Mouse (Mus musculus) cerebellum, adult 2 months (tissue): ENCODE measurements around the gene Snrnp48. TPM values are rescaled to one million over a fixed set of nuclear protein-coding genes. Genes with fewer than 3 reads are reported as not detected.
A peak's percentile ranks its signal among the peaks of the same experiment; 100 is the strongest.

ENCODE experiments used
- DNase-seq, 2 experiments: peaks; one replicate each; pipeline ENCODE4 v3.0.0; 2021
- H3K27ac ChIP-seq: fragments of 200-500 bp; 2 replicates; pipeline ENCODE4 v1.5.1; 2012; ENCODE audit warnings: low read length, control low read depth, inconsistent platforms; ENCODE audit not compliant: insufficient read depth
- H3K27me3 ChIP-seq: fragments of 200-500 bp; 2 replicates; pipeline ENCODE4 v1.6.1; 2012; ENCODE audit warnings: inconsistent platforms, mild to moderate bottlenecking, low read length, moderate library complexity; ENCODE audit not compliant: control insufficient read depth, insufficient read depth
- H3K4me1 ChIP-seq: fragments of 200-500 bp; 2 replicates; pipeline ENCODE4 v1.6.1; 2011; ENCODE audit warnings: low read length; ENCODE audit not compliant: control insufficient read depth, insufficient read depth
- H3K4me3 ChIP-seq: fragments of 200-500 bp; replicated peaks from 2 replicates; pipeline ENCODE3; 2011; ENCODE audit warnings: mild to moderate bottlenecking, low read depth, low read length, control low read depth; ENCODE audit not compliant: insufficient read depth
- CTCF ChIP-seq: fragments of 200-500 bp; IDR thresholded peaks from 2 replicates; pipeline ENCODE4 v1.5.1; 2011; ENCODE audit warnings: low read depth, mild to moderate bottlenecking, control low read depth, low read length, moderate library complexity, borderline replicate concordance; ENCODE audit not compliant: insufficient read depth
- POLR2A ChIP-seq: fragments of 200-500 bp; IDR thresholded peaks from 2 replicates; pipeline ENCODE4 v1.6.1; 2011; ENCODE audit warnings: low read length, control low read depth, borderline replicate concordance; ENCODE audit not compliant: insufficient read depth
- WGBS: fragments of 180-500 bp; shearing (Covaris S2); methylation state at CpG from one replicate; pipeline ENCODE4 v1.1.7; 2018; 5-methylcytosine and 5-hydroxymethylcytosine counted together
- polyA plus RNA-seq: library from polyadenylated mRNA; depleted of rRNA; stranded (reverse); fragments of >200 nt; gene quantifications from 2 replicates; pipeline ENCODE4 v1.2.3, GENCODE M21; 2012; rRNA removed

Snrnp48 gene
- polyA plus RNA-seq = 35.6 and 37.7 TPM in 2 replicates

DNA sequence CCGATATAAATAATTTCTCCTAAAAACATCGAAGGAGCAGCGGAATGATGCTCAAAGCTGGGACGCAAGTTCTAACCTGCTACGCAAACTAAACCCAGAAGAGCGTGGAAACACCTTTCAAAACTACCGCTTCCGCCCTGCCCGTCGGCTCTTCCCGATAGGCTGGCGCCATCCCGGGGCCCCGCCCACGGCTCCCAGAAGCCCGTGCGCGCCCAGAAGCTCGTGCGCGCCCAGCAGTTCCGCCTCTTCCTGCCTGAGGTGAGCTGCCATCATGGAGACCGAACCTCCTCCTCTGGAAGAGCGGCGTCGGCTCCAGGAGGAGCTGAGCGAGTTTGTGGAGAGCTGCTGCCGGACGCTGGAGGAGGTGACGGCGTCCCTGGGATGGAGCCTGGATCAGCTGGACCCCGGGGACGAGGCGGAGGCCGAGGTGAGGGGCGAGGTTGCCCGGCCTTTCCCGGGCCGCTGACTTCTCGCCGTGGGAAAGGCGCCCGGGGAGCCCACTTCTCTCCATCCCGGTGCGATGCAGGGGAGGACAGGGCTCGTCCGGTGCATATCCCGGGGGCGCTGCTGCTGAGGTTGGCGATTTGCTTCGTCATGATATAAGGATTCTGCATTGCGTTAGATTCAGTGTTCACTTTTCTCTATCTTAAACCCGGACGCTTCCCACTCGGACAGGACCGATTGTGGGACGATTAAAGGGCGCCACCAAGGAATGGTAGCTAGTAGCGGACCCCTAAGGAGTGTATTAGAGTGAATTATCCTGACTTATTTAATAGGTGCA lies at the start of gene Snrnp48:
Gene Snrnp48, plus strand, starts transcription at position 237 of the 781 bp plus-strand sequence.
- Histone ChIP-seq H3K27ac (peak within 1 kb of the TSS; percentile 60; the same call in 1 of the 2 replicates), H3K4me1 (no peaks in the 10 kb centered on the region), H3K4me3 (peak within 1 kb of the TSS; percentile 88), H3K27me3 (no peaks in the 10 kb centered on the region)
- no peak for TF ChIP-seq CTCF
- TF ChIP-seq POLR2A = peak; percentile 80
- under 1% methylated on average over 59 of the region's 59 CpGs for WGBS
- DNase-seq = peak; percentile 85 to 88

DNA sequence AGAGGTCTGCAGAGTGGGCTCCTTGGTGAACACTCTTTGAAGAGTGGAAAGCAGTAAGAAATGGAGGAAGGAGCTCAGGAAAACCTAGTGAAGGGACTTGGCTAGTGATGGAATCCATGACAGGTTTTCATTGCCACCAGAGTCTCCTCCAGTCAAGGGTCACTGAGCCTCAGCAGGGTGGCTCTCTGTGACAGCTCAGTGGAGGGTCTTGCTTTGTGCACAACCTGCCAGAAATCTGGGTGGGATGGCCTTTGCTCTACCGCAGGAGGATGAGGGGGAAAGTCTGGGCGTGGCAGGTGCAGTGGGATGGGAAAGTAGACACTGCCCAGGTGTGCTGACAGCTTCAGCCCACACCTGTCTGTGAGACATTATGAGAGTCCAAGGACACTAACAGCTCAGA lies 49.2 kb upstream of the Snrnp48 start:
- DNase-seq = no peak
- whole genome bisulfite sequencing = 20% methylated on average over 2 of the region's 2 CpGs
- no peak overlapping the region for H3K27ac ChIP-seq
- H3K4me3 ChIP-seq = no peak overlapping the region
- TF ChIP-seq POLR2A = no peak
- no peak for TF ChIP-seq CTCF
- H3K4me1 ChIP-seq = no peaks in the 10 kb centered on the region
- H3K27me3 ChIP-seq = peaks cover 8% of the 10 kb centered on the region; the same call in 1 of the 2 replicates

DNA sequence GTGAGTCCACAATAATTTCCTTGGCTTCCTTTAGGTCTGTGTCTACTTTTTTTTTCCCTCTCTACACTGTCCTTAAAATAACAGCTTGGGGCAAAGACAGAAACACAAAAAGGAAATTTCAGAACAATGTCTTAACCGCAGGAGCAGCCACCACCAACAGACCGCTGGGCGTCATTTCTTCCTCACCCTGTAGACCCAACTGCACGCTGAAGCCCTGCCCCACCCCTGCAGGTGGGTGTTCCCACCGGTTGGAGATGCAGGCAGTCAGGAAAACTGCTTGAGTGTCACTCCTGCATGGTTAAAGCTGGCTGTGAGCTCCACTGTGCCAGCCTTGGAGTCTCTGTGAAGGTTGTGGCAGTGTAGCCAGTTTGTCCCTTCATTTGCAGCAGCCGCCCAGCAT lies 47.1 kb upstream of the Snrnp48 start:
- WGBS = 27% methylated on average over 6 of the region's 6 CpGs
- H3K4me3 ChIP-seq = no peak overlapping the region
- peaks cover 2% of the 10 kb centered on the region; the same call in 1 of the 2 replicates for H3K27me3 ChIP-seq
- no peak overlapping the region for H3K27ac ChIP-seq
- DNase-seq = no peak
- no peaks in the 10 kb centered on the region; the same call in 1 of the 2 replicates for H3K4me1 ChIP-seq
- TF ChIP-seq POLR2A (no peak), CTCF (no peak)

DNA sequence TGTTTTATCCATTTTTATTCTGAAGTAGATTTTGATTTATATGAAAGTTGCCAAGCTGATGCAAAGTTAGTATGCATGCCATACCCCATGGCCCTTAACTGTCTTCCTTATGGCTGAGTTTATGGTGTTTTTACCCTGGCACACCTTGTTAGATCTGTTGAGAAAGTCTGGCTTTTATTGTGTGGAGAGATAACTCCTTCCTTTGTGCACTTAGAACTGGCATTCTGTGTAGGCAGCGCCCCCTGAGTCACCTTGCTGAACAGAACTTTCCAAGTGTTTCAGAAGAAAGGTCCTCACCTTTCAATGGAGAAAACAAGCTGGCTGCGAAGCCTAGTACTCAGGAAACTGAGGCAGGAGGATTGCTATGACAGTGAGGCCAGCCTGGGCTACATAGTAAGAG lies 42.7 kb upstream of the Snrnp48 start:
- no peaks in the 10 kb centered on the region; the same call in 1 of the 2 replicates for H3K4me1 ChIP-seq
- DNase-seq = no peak
- 93% methylated on average over 2 of the region's 2 CpGs for WGBS
- H3K27ac ChIP-seq = no peak overlapping the region
- H3K4me3 ChIP-seq = no peak overlapping the region
- TF ChIP-seq POLR2A (no peak), CTCF (no peak)
- H3K27me3 ChIP-seq = no peaks in the 10 kb centered on the region; the same call in 1 of the 2 replicates

GRCm38 (mm10) chr13:38162668-38163067 lies 42.1 kb upstream of the Snrnp48 start:
- no peak for TF ChIP-seq POLR2A
- TF ChIP-seq CTCF = no peak
- no peaks in the 10 kb centered on the region; the same call in 1 of the 2 replicates for H3K4me1 ChIP-seq
- WGBS = 15% methylated on average over 11 of the region's 11 CpGs
- H3K27ac ChIP-seq = no peak overlapping the region
- no peak overlapping the region for H3K4me3 ChIP-seq
- DNase-seq = peak in 1 of 2 experiments; percentile 11
- no peaks in the 10 kb centered on the region; the same call in 1 of the 2 replicates for H3K27me3 ChIP-seq

DNA sequence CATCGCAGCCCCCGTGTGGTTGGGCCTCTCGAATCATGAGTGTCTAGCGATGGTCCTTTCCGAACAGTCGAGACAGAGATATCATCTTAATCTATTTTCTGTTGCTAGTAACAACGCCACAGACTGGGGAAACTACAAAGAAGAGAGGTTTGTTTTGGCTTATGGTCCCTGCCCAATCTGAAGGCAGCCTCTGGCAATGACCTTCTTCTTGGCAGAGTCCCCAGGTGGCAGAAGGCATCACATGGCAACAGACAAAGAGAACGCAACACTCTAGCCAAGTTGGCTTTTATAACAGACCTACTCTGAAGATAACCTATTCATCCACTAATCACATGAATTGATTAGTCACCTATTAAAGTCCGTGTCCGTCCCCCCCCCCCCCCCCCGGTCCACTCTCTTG lies 39.8 kb upstream of the Snrnp48 start:
- Histone ChIP-seq H3K4me1 (no peaks in the 10 kb centered on the region; the same call in 1 of the 2 replicates), H3K27me3 (no peaks in the 10 kb centered on the region), H3K27ac (no peak overlapping the region), H3K4me3 (no peak overlapping the region)
- DNase-seq = peak; percentile 45 to 56
- no peak for TF ChIP-seq CTCF
- TF ChIP-seq POLR2A = no peak
- 16% methylated on average over 11 of the region's 11 CpGs for WGBS

- H3K27ac ChIP-seq = no peak overlapping the region
- TF ChIP-seq POLR2A (no peak), CTCF (no peak)
- no peaks in the 10 kb centered on the region for H3K27me3 ChIP-seq
- no peak for DNase-seq
- H3K4me1 ChIP-seq = no peaks in the 10 kb centered on the region; the same call in 1 of the 2 replicates
- H3K4me3 ChIP-seq = no peak overlapping the region
- WGBS = 81% methylated on average over 3 of the region's 3 CpGs
Measured at GRCm38 (mm10) chr13:38167056-38167455, 37.7 kb upstream of the Snrnp48 start.

DNA sequence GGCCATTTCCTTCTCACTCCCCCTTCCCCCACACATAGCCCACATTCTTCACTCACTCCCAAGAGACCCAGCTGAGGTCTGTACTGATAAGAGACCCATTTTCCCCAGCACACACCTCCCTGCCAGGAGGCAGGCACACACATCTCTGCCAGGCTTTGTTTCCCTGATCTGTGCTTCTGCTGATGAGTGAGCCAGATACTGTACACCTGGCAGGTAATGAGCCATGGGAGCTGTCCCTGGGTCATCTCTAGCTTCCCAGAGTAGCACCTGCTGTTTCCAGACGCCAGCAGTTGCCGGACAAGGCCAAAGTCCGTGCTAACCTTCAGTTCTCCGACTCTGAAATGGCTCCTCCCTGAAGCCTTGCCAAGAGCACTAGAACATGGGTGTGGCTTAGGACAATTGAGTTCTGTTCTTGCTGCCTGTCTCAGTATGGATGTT lies 34.0 kb upstream of the Snrnp48 start:
- Histone ChIP-seq H3K27ac (no peak overlapping the region), H3K27me3 (no peaks in the 10 kb centered on the region), H3K4me1 (no peaks in the 10 kb centered on the region), H3K4me3 (no peak overlapping the region)
- WGBS = 28% methylated on average over 4 of the region's 4 CpGs
- no peak for DNase-seq
- TF ChIP-seq POLR2A = no peak
- TF ChIP-seq CTCF = no peak
